Mouse (Mus musculus) embryonic facial prominence, embryonic 13.5 days (tissue): ENCODE data around the gene Flrt3. TPM values are rescaled to one million over a fixed set of nuclear protein-coding genes. Genes with fewer than 3 reads are reported as not detected.
A peak's percentile ranks its signal among the peaks of the same experiment; 100 is the strongest.

Experiments
- ATAC-seq: fragments of 200-750 bp; cut with Nextera tagmentation; 2 replicates; pipeline ENCODE4 v1.8.0; 2017; ENCODE audit warnings: low read depth; ENCODE audit not compliant: insufficient number of reproducible peaks, insufficient read depth, low FRiP score, low TSS enrichment
- H3K27ac ChIP-seq: fragments of 300-500 bp; sonication (generic); 2 replicates; pipeline ENCODE4 v1.5.1; 2015; ENCODE audit warnings: moderate library complexity, mild to moderate bottlenecking, inconsistent platforms
- H3K27me3 ChIP-seq: fragments of 300-500 bp; sonication (generic); 2 replicates; pipeline ENCODE4 v1.6.1; 2015; ENCODE audit warnings: mild to moderate bottlenecking, inconsistent platforms
- H3K36me3 ChIP-seq: fragments of 300-500 bp; sonication (generic); 2 replicates; pipeline ENCODE4 v1.6.1; 2015; ENCODE audit warnings: mild to moderate bottlenecking, inconsistent platforms
- H3K4me1 ChIP-seq: fragments of 300-500 bp; sonication (generic); 2 replicates; pipeline ENCODE4 v1.6.1; 2015; ENCODE audit warnings: inconsistent platforms
- H3K4me2 ChIP-seq: fragments of 300-500 bp; sonication (generic); 2 replicates; pipeline ENCODE4 v1.6.1; 2015; ENCODE audit warnings: moderate library complexity, mild to moderate bottlenecking, inconsistent platforms
- H3K4me3 ChIP-seq: fragments of 300-500 bp; sonication (generic); 2 replicates; pipeline ENCODE4 v1.5.1; 2015; ENCODE audit warnings: mild to moderate bottlenecking, inconsistent platforms
- H3K9ac ChIP-seq: fragments of 300-500 bp; sonication (generic); 2 replicates; pipeline ENCODE4 v1.6.1; 2015; ENCODE audit warnings: mild to moderate bottlenecking, inconsistent platforms
- H3K9me3 ChIP-seq: fragments of 300-500 bp; sonication (generic); 2 replicates; pipeline ENCODE4 v1.6.1; 2016; ENCODE audit warnings: inconsistent platforms
- WGBS: fragments of 180-500 bp; shearing (Covaris S2); methylation state at CpG from one replicate; pipeline ENCODE4 v1.1.7; 2015; ENCODE audit warnings: mixed read lengths; 5-methylcytosine and 5-hydroxymethylcytosine counted together
- polyA plus RNA-seq: library from polyadenylated mRNA; unstranded; fragments of >200 nt; fragmentation: Nextera tagmentation; extraction: Ambion mirVana; gene quantifications from 2 replicates; pipeline ENCODE4 v1.2.1, GENCODE M21; 2015

Flrt3 gene
- polyA plus RNA-seq, 1 experiment from 2014 or later: 76.2 TPM

DNA sequence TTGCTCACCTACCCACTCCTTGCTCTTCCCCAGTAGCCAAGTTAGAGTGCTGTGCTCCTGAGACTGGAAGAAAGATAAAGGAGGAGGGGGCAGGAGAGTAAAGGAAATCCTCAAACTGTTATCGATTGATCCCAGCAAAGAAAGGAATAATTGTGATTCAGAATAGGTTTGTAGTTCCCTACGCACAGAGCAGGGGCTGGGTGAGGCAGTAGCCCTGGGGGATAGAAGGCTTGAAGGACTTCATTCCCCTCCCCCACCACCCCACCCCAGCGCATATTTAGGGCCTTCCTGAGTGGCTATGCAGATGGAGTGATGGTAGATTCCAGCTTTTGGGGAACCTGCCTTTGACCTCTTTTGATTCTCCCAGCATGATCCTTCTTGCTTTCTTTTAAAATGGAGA, 5.5 kb upstream of the Flrt3 start:
- no peak for ATAC-seq
- 23% methylated on average over 3 of the region's 3 CpGs for WGBS

GRCm38 (mm10) chr2:140673466-140673865, 2.2 kb upstream of the Flrt3 start:
- Histone ChIP-seq H3K4me2 (no peak overlapping the region), H3K9me3 (no peaks in the 10 kb centered on the region), H3K4me3 (no peak overlapping the region), H3K4me1 (peaks cover 3% of the 10 kb centered on the region; the same call in 1 of the 2 replicates), H3K36me3 (no peaks in the 10 kb centered on the region), H3K9ac (no peak overlapping the region), H3K27me3 (no peaks in the 10 kb centered on the region), H3K27ac (no peak overlapping the region)
- WGBS: 81% methylated on average over 5 of the region's 5 CpGs
- no peak for ATAC-seq

More for the DNA sequence above, 5.5 kb upstream of the Flrt3 start:
- Histone ChIP-seq H3K4me3 (no peak overlapping the region), H3K27ac (no peak overlapping the region), H3K36me3 (no peaks in the 10 kb centered on the region), H3K9ac (no peak overlapping the region), H3K27me3 (no peaks in the 10 kb centered on the region), H3K4me2 (no peak overlapping the region), H3K9me3 (no peaks in the 10 kb centered on the region), H3K4me1 (peaks cover 3% of the 10 kb centered on the region; the same call in 1 of the 2 replicates)

- H3K27ac ChIP-seq: peak overlapping the region; percentile 91
- H3K27me3 ChIP-seq: no peaks in the 10 kb centered on the region
- ATAC-seq: 0 out of 2 replicates have a peak, but pooled peaks have one; percentile 3
- peak overlapping the region; percentile 79 for H3K9ac ChIP-seq
- H3K36me3 ChIP-seq: no peaks in the 10 kb centered on the region
- peak overlapping the region; percentile 71 for H3K4me3 ChIP-seq
- H3K4me1 ChIP-seq: peaks cover 19% of the 10 kb centered on the region
- H3K4me2 ChIP-seq: peak overlapping the region; percentile 66
- no peaks in the 10 kb centered on the region for H3K9me3 ChIP-seq
- WGBS: under 1% methylated on average over 12 of the region's 12 CpGs
Measured at GRCm38 (mm10) chr2:140670457-140670856, 812 bp downstream of the Flrt3 start.

- Histone ChIP-seq H3K36me3 (no peaks in the 10 kb centered on the region), H3K9ac (peak overlapping the region; percentile 67), H3K9me3 (no peaks in the 10 kb centered on the region), H3K27ac (no peak overlapping the region), H3K4me3 (peak overlapping the region; percentile 71), H3K4me1 (peaks cover 24% of the 10 kb centered on the region), H3K4me2 (peak overlapping the region; percentile 66), H3K27me3 (no peaks in the 10 kb centered on the region)
- 14% methylated on average over 2 of the region's 2 CpGs for WGBS
- ATAC-seq: no peak
Measured at GRCm38 (mm10) chr2:140669786-140670185, 1.5 kb downstream of the Flrt3 start.

DNA sequence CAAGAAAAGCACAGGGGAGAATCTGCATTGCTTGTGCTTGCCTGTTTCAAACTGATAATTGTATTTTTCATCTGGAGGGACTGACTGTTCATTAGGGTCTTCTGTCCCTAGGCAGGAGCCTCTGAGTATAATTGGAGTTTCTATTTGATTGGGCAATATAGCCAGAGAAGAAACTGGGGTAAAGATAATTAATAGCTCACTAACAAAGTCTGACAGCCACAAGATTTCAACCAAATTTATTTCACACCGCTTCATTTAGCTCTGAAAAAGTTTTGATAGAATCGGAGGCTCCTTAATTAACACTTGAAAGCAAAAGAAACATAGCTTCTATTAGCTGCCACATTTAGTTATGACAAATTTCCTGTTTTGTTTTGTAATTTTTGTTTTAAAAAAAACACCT, 2.2 kb downstream of the Flrt3 start:
- Histone ChIP-seq H3K36me3 (no peaks in the 10 kb centered on the region), H3K27ac (peak overlapping the region; percentile 71; the same call in 1 of the 2 replicates), H3K27me3 (no peaks in the 10 kb centered on the region), H3K9ac (peak overlapping the region; percentile 73), H3K4me1 (peaks cover 28% of the 10 kb centered on the region), H3K4me3 (peak overlapping the region; percentile 71), H3K4me2 (peak overlapping the region; percentile 66), H3K9me3 (no peaks in the 10 kb centered on the region)
- no peak for ATAC-seq
- WGBS: 24% methylated on average over 2 of the region's 2 CpGs

- Histone ChIP-seq H3K27me3 (no peaks in the 10 kb centered on the region), H3K4me2 (peak overlapping the region; percentile 66), H3K9me3 (no peaks in the 10 kb centered on the region), H3K9ac (peak overlapping the region; percentile 73), H3K4me1 (peaks cover 28% of the 10 kb centered on the region), H3K27ac (peak overlapping the region; percentile 71; the same call in 1 of the 2 replicates), H3K4me3 (peak overlapping the region; percentile 71), H3K36me3 (peaks cover 6% of the 10 kb centered on the region; the same call in 1 of the 2 replicates)
- under 1% methylated on average over 8 of the region's 8 CpGs for WGBS
- 0 out of 2 replicates have a peak, but pooled peaks have one; percentile 49 for ATAC-seq
Measured at GRCm38 (mm10) chr2:140668311-140668710, 3.0 kb downstream of the Flrt3 start.

DNA sequence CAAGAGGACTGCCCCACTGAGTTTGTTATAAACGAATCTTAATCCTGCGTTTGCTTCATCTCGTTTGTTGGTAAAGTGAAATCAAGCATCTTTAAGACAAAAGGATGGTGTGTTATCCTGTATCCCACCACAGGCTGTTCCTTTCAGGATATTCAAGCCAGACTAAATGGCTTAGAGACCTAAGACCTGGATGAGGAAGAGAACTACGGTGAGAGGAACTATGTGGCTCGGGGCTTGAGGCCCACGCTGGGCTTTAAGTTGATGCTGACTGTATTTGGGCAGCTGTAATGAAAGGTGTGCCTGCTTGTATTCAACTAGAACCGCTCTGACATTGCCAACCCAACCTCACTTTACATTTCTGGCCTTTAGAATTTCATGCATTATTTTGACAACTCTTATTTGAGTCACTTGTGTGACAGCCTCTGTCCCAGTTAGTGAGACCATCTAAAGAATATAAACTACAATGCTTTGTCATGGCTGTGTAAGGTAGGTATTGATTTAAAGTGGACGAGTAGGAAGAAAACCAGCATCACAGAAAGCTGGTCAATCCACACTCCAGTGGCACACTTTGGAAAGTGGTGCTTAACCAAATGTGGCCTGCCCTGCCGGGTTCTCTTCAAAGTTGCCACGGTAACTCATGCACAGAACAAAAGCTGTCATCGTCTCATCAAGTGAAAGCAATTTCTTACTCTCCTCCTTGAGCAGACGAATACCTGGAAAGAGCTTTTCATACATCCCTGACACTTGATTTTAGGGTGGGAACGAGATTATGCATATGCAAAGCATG, 3.8 kb downstream of the Flrt3 start:
- H3K4me3 ChIP-seq: peak overlapping the region; percentile 71
- H3K9ac ChIP-seq: peak overlapping the region; percentile 68
- WGBS: 18% methylated on average over 13 of the region's 13 CpGs
- H3K4me2 ChIP-seq: peak overlapping the region; percentile 66
- peaks cover 15% of the 10 kb centered on the region for H3K36me3 ChIP-seq
- H3K4me1 ChIP-seq: peaks cover 26% of the 10 kb centered on the region
- ATAC-seq: no peak
- H3K27ac ChIP-seq: peak overlapping the region; percentile 73
- no peaks in the 10 kb centered on the region for H3K9me3 ChIP-seq
- no peaks in the 10 kb centered on the region for H3K27me3 ChIP-seq

GRCm38 (mm10) chr2:140666846-140667245, 4.4 kb downstream of the Flrt3 start:
- Histone ChIP-seq H3K4me1 (peaks cover 26% of the 10 kb centered on the region), H3K9ac (peak overlapping the region; percentile 68), H3K27ac (peak overlapping the region; percentile 73), H3K4me3 (peak overlapping the region; percentile 71), H3K27me3 (no peaks in the 10 kb centered on the region), H3K9me3 (no peaks in the 10 kb centered on the region), H3K4me2 (peak overlapping the region; percentile 66), H3K36me3 (peaks cover 17% of the 10 kb centered on the region)
- WGBS: 8% methylated on average over 7 of the region's 7 CpGs
- no peak for ATAC-seq

DNA sequence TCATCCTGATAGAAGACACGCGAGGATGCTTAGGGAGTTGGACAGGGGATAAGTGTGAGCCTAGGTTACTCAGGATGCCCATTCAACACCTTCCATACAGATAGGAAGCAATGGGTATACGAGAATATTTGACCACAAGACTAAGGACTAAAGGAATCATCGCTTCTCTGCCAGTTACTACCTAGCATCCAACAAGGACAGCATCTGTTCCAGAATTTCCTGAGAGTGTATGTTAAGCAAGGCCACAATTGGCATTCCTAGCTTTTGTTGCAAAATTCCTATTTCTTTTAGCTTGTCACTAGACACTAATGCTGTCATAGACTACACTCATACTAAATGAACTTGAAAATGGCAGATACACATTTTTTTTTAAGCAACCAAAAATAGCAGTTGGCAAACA, 6.9 kb downstream of the Flrt3 start:
- peaks cover 26% of the 10 kb centered on the region for H3K4me1 ChIP-seq
- H3K4me2 ChIP-seq: no peak overlapping the region
- H3K9ac ChIP-seq: no peak overlapping the region
- WGBS: 95% methylated on average over 4 of the region's 4 CpGs
- H3K9me3 ChIP-seq: no peaks in the 10 kb centered on the region
- H3K27me3 ChIP-seq: no peaks in the 10 kb centered on the region
- H3K27ac ChIP-seq: no peak overlapping the region
- H3K36me3 ChIP-seq: peaks cover 40% of the 10 kb centered on the region
- no peak overlapping the region for H3K4me3 ChIP-seq
- ATAC-seq: no peak

GRCm38 (mm10) chr2:140662673-140663072, 8.6 kb downstream of the Flrt3 start:
- Histone ChIP-seq H3K36me3 (peaks cover 52% of the 10 kb centered on the region), H3K9ac (no peak overlapping the region), H3K9me3 (no peaks in the 10 kb centered on the region), H3K27me3 (no peaks in the 10 kb centered on the region), H3K4me2 (no peak overlapping the region), H3K4me3 (no peak overlapping the region), H3K4me1 (peaks cover 24% of the 10 kb centered on the region), H3K27ac (no peak overlapping the region)
- ATAC-seq: no peak
- 77% methylated on average over 5 of the region's 5 CpGs for WGBS

GRCm38 (mm10) chr2:140653978-140654377, 17.3 kb downstream of the Flrt3 start:
- 40% methylated on average over 2 of the region's 2 CpGs for WGBS
- Histone ChIP-seq H3K27me3 (no peaks in the 10 kb centered on the region), H3K36me3 (peaks cover 11% of the 10 kb centered on the region), H3K4me1 (peaks cover 4% of the 10 kb centered on the region; the same call in 1 of the 2 replicates), H3K9me3 (no peaks in the 10 kb centered on the region), H3K9ac (no peak overlapping the region), H3K4me2 (no peak overlapping the region), H3K27ac (0 out of 2 replicates have a peak overlapping the region, but pooled peaks have one; percentile 19), H3K4me3 (no peak overlapping the region)
- ATAC-seq: no peak

- peak; percentile 64; the same call in 1 of the 2 replicates for ATAC-seq
- H3K4me3 ChIP-seq: no peak overlapping the region
Measured at GRCm38 (mm10) chr2:140653481-140653880, 17.8 kb downstream of the Flrt3 start.

More at GRCm38 (mm10) chr2:140653481-140653880, 17.8 kb downstream of the Flrt3 start:
- Histone ChIP-seq H3K9ac (no peak overlapping the region), H3K4me2 (no peak overlapping the region), H3K4me1 (peaks cover 4% of the 10 kb centered on the region; the same call in 1 of the 2 replicates), H3K36me3 (peaks cover 7% of the 10 kb centered on the region), H3K27me3 (no peaks in the 10 kb centered on the region), H3K9me3 (no peaks in the 10 kb centered on the region), H3K27ac (no peak overlapping the region)
